8 mouse cellular contexts compared by ENCODE assay signal in the genomic region with DNA sequence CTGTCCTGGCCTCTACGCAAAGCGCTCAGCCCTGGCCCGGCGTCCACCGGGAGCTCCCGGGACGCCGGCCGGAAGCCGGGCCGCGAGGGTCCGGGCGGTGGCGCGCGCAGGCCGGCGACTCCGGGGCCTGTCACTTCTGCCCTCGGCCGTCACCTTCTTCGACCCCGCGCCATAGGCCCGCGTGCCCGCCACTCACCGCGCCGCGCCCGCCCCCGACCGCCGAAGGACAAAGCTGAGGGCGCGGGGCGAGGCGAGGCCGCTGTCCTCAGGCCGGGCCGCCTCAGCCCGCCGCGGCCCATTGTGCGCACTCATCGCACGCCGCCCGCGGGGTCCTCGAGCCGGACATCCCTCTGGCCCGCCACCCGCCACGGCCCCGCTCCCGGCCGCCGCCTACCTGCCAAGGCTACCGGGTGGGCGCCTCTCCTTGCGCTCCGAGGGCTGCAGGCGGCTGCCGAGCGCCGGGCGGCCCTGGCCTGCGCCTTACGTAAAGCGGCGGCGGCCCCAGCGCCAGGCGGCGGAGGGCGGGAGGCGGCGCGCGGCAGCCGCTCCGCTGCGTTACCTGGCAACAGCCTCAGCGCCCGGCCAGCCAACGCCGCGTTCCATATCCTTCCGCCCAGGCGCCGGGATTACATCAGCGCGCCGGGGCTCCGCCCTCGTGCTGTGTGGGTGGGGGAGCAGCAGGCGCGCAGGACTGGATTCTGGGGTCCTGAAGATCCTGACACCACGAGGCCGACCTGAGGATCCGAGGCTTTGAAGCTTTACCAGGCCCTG. TPM values are rescaled to one million over a fixed set of nuclear protein-coding genes. Genes with fewer than 3 reads are reported as not detected.
DNase-seq lines count a peak whose midpoint lies in the region; ATAC-seq and TF ChIP-seq lines count a peak whose summit lies in the region.

A gene (minus strand): TSS at position 564 of the 771 bp plus-strand sequence.

- TF ChIP-seq EP300 in ES-Bruce4 (IDR thresholded peaks at IDR 0.05; ENCODE audit: insufficient read depth, low read depth, low read length) = 0 out of 2 replicates have a peak, but pooled peaks have one; percentile 51

- H3K27me3 ChIP-seq in ES-Bruce4 (ENCODE audit: control insufficient read depth, insufficient read depth, low read length, poor library complexity, severe bottlenecking) = no peaks in the 10 kb centered on the region
- no peaks in the 10 kb centered on the region for H3K27me3 ChIP-seq in forebrain, embryonic 14.5 days (replicated peaks; ENCODE audit: control insufficient read depth, insufficient read depth, low read length)
- no peaks in the 10 kb centered on the region for H3K27me3 ChIP-seq in neural tube, embryonic 15.5 days (replicated peaks)

- peak; percentile 88 for ATAC-seq in cerebellum, adult (ENCODE audit: insufficient number of reproducible peaks, low FRiP score, low TSS enrichment)
- ATAC-seq in forebrain, embryonic 14.5 days = peak; percentile 96
- peak; percentile 95 for ATAC-seq in neural tube, embryonic 15.5 days (ENCODE audit: low FRiP score)

- peak; percentile 96 for DNase-seq in forebrain, embryonic 14.5 days (ENCODE audit: low spot score)
- peak; percentile 96 for DNase-seq in heart, postnatal 14 days
- peak; percentile 95 for DNase-seq in layer of hippocampus, adult 11-12 months (ENCODE audit: low spot score)
- peak; percentile 93 to 94 for DNase-seq in lung, adult 18-20 months
- peak; percentile 93 for DNase-seq in testis, postnatal 14 days (ENCODE audit: low spot score)

- TF ChIP-seq POLR2A in ES-Bruce4 (IDR thresholded peaks at IDR 0.05; ENCODE audit: insufficient read depth, low read length) = peak; percentile 34

- H3K9ac ChIP-seq in ES-Bruce4 (ENCODE audit: low read depth, poor library complexity, severe bottlenecking) = peak within 1 kb of the TSS; percentile 87
- H3K9ac ChIP-seq in forebrain, embryonic 14.5 days (ENCODE audit: low read length) = peak within 1 kb of the TSS; percentile 89
- peak within 1 kb of the TSS; percentile 92 for H3K9ac ChIP-seq in neural tube, embryonic 15.5 days (replicated peaks)

- H3K4me3 ChIP-seq in ES-Bruce4 (ENCODE audit: low read depth, low read length) = peak within 1 kb of the TSS; percentile 91
- peak within 1 kb of the TSS; percentile 76 for H3K4me3 ChIP-seq in forebrain, embryonic 14.5 days (ENCODE audit: low read depth, low read length)
- H3K4me3 ChIP-seq in neural tube, embryonic 15.5 days (replicated peaks) = peak within 1 kb of the TSS; percentile 79

- no peaks in the 10 kb centered on the region for H3K9me3 ChIP-seq in ES-Bruce4 (replicated peaks; ENCODE audit: control insufficient read depth, insufficient read depth, low read length, poor library complexity, severe bottlenecking)
- no peaks in the 10 kb centered on the region for H3K9me3 ChIP-seq in forebrain, embryonic 14.5 days (replicated peaks; ENCODE audit: control insufficient read depth, low read length)
- no peaks in the 10 kb centered on the region for H3K9me3 ChIP-seq in neural tube, embryonic 15.5 days (replicated peaks)

- intact Hi-C loops in heart, postnatal 14 days (cut with DNase I) = loop anchor here (2.0 to 5.0 kb wide), 3 partner anchors 17 to 97 kb away; no protein-coding TSS in a partner anchor

- under 1% methylated on average over 81 of the region's 104 CpGs for WGBS in forebrain, embryonic 14.5 days
- WGBS in neural tube, embryonic 15.5 days = under 1% methylated on average over 67 of the region's 104 CpGs

- no peak for TF ChIP-seq CTCF in ES-Bruce4 (IDR thresholded peaks at IDR 0.05; ENCODE audit: low read depth, low read length)

- H3K4me2 ChIP-seq in forebrain, embryonic 14.5 days (ENCODE audit: low read length) = peak within 1 kb of the TSS; percentile 93
- H3K4me2 ChIP-seq in neural tube, embryonic 15.5 days = peak within 1 kb of the TSS; percentile 90

- peaks cover 1% of the 10 kb centered on the region for H3K4me1 ChIP-seq in ES-Bruce4 (ENCODE audit: control insufficient read depth, insufficient read depth, low read length)
- peaks cover 8% of the 10 kb centered on the region for H3K4me1 ChIP-seq in forebrain, embryonic 14.5 days (ENCODE audit: control insufficient read depth, insufficient read depth, low read length)
- H3K4me1 ChIP-seq in neural tube, embryonic 15.5 days = peaks cover 33% of the 10 kb centered on the region

- no peak within 1 kb of the TSS for H3K27ac ChIP-seq in ES-Bruce4 (ENCODE audit: insufficient read depth, low read length)
- peak within 1 kb of the TSS; percentile 91 for H3K27ac ChIP-seq in forebrain, embryonic 14.5 days (ENCODE audit: low read depth, low read length)
- peak within 1 kb of the TSS; percentile 93 for H3K27ac ChIP-seq in neural tube, embryonic 15.5 days (replicated peaks)

- no peaks in the 10 kb centered on the region for H3K36me3 ChIP-seq in ES-Bruce4 (ENCODE audit: control insufficient read depth, insufficient read depth, low read length, poor library complexity, severe bottlenecking)
- no peaks in the 10 kb centered on the region for H3K36me3 ChIP-seq in forebrain, embryonic 14.5 days (ENCODE audit: control insufficient read depth, insufficient read depth, low read length)
- H3K36me3 ChIP-seq in neural tube, embryonic 15.5 days = no peaks in the 10 kb centered on the region

RNA-seq across cellular contexts. Expression of the gene that starts here (rescaled TPM):
- 44.1 and 44.8 TPM in 2 replicates for polyA plus RNA-seq in ES-Bruce4 (2011; ENCODE audit: insufficient read depth, insufficient read length, low read depth, missing spikeins)
- 30.2 and 38.6 TPM in 2 replicates for polyA plus RNA-seq in forebrain, embryonic 14.5 days (2014; fragmentation: Nextera tagmentation; extraction: Ambion mirVana)
- 10 to 100 TPM; 88.3 to 89.1 TPM for total RNA-seq in heart, postnatal 14 days (2021)
- polyA plus RNA-seq in neural tube, embryonic 15.5 days (2015; fragmentation: Nextera tagmentation; extraction: Ambion mirVana) = 26.6 and 29.1 TPM in 2 replicates
